Mouse (Mus musculus) lung, embryonic 14.5 days (tissue): ENCODE measurements around the gene Runx1. TPM values are rescaled to one million over a fixed set of nuclear protein-coding genes. Genes with fewer than 3 reads are reported as not detected.

Source experiments
- ATAC-seq: fragments of 200-750 bp; cut with Nextera tagmentation; 2 replicates; pipeline ENCODE4 v1.8.0; 2017; ENCODE audit warnings: mild to moderate bottlenecking, moderate TSS enrichment, moderate library complexity; ENCODE audit not compliant: insufficient read depth
- DNase-seq: peaks from one replicate; pipeline ENCODE4 v3.0.0-alpha.2; 2015
- H3K27ac ChIP-seq: fragments of 300-500 bp; sonication (generic); 2 replicates; pipeline ENCODE4 v1.5.1; 2014; ENCODE audit warnings: low read depth, mild to moderate bottlenecking, moderate library complexity
- H3K27me3 ChIP-seq: fragments of 300-500 bp; sonication (generic); 2 replicates; pipeline ENCODE4 v1.6.1; 2014; ENCODE audit warnings: low read length, control low read depth; ENCODE audit not compliant: insufficient read depth
- H3K36me3 ChIP-seq: fragments of 300-500 bp; sonication (generic); 2 replicates; pipeline ENCODE4 v1.6.1; 2014; ENCODE audit warnings: control low read depth; ENCODE audit not compliant: insufficient read depth
- H3K4me1 ChIP-seq: fragments of 300-500 bp; sonication (generic); 2 replicates; pipeline ENCODE4 v1.6.1; 2014; ENCODE audit warnings: antibody characterized with exemption, control low read depth; ENCODE audit not compliant: insufficient read depth
- H3K4me2 ChIP-seq: fragments of 300-500 bp; sonication (generic); 2 replicates; pipeline ENCODE4 v1.6.1; 2014; ENCODE audit warnings: mild to moderate bottlenecking
- H3K4me3 ChIP-seq: fragments of 300-500 bp; sonication (generic); 2 replicates; pipeline ENCODE4 v1.5.1; 2014; ENCODE audit warnings: low read depth, low read length
- H3K9ac ChIP-seq: fragments of 300-500 bp; sonication (generic); 2 replicates; pipeline ENCODE4 v1.6.1; 2014
- H3K9me3 ChIP-seq: fragments of 300-500 bp; sonication (generic); 2 replicates; pipeline ENCODE4 v1.6.1; 2016; ENCODE audit warnings: low read depth, low read length, control low read depth
- CTCF ChIP-seq: IDR thresholded peaks from 2 replicates; pipeline ENCODE4 v1.5.1; 2016; ENCODE audit warnings: antibody characterized with exemption, low read depth
- WGBS: fragments of 180-500 bp; shearing (Covaris S2); extraction: QIAGEN DNeasy Blood & Tissue Kit; methylation state at CpG from one replicate; pipeline ENCODE4 v1.1.7; 2014; 5-methylcytosine and 5-hydroxymethylcytosine counted together
- polyA plus RNA-seq: library from polyadenylated mRNA; unstranded; fragments of >200 nt; fragmentation: Nextera tagmentation; extraction: Ambion mirVana; gene quantifications from 2 replicates; pipeline ENCODE4 v1.2.1, GENCODE M21; 2014

Runx1 gene
- polyA plus RNA-seq, 1 experiment from 2014 or later: 10.8 TPM

DNA sequence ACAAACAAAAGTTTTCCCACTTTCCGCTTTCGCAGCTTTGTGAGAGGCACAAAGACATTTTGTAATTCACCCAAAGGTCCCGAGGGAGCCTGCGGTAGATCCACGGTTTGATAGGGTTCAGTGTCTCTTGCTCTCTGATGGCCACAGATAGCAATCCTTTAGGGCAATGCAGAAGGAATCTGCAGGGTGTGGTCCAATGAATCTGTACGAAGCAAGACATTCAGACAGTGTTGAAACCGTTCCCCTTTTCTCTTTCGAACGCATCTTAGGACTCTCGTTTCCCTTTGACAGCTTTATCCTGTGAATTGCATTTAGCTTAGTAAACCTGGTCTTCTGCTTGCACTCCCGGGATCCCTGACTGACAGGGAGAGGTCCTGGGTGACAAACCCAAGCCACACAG lies 228.3 kb downstream of the Runx1 start:
- DNase-seq (no peak), ATAC-seq (no peak)
- H3K9me3 ChIP-seq: no peaks in the 10 kb centered on the region
- no peak for TF ChIP-seq CTCF
- no peaks in the 10 kb centered on the region for H3K4me1 ChIP-seq
- no peaks in the 10 kb centered on the region for H3K36me3 ChIP-seq
- H3K9ac ChIP-seq: no peak overlapping the region
- no peak overlapping the region for H3K4me3 ChIP-seq
- no peak overlapping the region for H3K27ac ChIP-seq
- no peak overlapping the region for H3K4me2 ChIP-seq
- WGBS: 72% methylated on average over 11 of the region's 11 CpGs
- H3K27me3 ChIP-seq: no peaks in the 10 kb centered on the region

DNA sequence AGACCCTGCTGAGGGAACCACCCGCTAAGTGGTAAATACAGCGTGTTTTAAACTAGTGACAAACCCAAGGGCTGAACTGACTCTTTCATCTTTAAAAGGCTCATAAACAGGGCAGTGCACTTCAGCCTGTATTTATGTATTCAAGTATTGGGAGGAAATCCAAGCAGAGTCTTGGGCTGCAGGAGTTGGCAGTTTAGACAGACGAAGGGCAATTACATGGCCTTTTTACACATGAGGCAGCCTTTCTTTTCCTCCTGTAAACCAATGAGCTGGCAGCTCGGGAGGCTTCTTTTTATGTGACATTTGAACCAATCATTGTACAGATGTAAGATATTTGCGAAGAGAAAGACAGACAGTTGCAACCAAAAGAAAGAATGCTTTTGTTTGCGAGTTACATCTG lies 233.7 kb downstream of the Runx1 start:
- no peak overlapping the region for H3K4me2 ChIP-seq
- no peak overlapping the region for H3K27ac ChIP-seq
- H3K4me3 ChIP-seq: no peak overlapping the region
- peak; percentile 64 for DNase-seq
- no peaks in the 10 kb centered on the region for H3K4me1 ChIP-seq
- no peaks in the 10 kb centered on the region for H3K9me3 ChIP-seq
- 36% methylated on average over 6 of the region's 6 CpGs for WGBS
- no peak for TF ChIP-seq CTCF
- H3K36me3 ChIP-seq: no peaks in the 10 kb centered on the region
- peak; percentile 68; the same call in 1 of the 2 replicates for ATAC-seq
- no peak overlapping the region for H3K9ac ChIP-seq
- no peaks in the 10 kb centered on the region for H3K27me3 ChIP-seq

DNA sequence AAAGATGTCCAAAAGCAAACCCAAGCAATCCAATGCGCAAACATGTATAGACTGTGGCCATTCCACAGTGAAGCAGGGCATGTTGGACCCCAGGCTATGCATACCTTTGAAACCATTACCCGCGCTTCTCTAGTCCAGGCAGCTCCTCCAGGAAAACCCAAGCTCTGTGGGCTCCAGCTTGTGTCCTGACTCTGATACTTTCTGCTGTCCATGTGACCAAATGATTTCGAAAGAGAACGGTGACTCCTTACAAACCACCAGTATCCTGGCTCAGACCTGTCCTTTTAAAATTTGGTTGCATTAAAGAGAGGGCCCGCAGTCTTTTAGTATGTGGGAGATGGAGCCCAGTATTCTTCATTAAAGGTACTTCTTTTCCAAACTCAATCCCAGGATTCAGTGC lies 234.2 kb downstream of the Runx1 start:
- Histone ChIP-seq H3K27me3 (no peaks in the 10 kb centered on the region), H3K36me3 (no peaks in the 10 kb centered on the region), H3K4me3 (no peak overlapping the region), H3K27ac (0 out of 2 replicates have a peak overlapping the region, but pooled peaks have one; percentile 28), H3K9me3 (no peaks in the 10 kb centered on the region), H3K4me2 (no peak overlapping the region), H3K4me1 (no peaks in the 10 kb centered on the region), H3K9ac (no peak overlapping the region)
- ATAC-seq (no peak), DNase-seq (no peak)
- WGBS: 80% methylated on average over 6 of the region's 6 CpGs
- TF ChIP-seq CTCF: no peak

DNA sequence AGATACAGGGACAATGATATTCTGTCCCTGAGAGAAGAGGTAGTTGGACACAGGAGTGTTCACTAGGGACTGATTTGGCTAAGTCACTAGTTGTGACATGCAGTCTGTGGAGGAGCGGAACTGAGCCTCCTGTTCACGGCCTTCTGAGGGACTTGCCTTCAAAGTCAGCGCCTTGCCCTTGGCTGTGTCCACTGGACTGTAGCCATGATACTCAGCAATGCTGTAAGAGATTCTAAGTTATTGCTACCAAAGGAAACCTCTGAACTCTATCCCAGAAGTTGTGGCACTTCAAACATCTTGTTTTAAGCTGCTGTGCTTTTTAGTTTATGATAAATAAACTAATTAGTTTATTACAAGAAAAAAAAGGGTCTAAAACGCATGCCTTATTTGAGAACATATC lies 238.1 kb downstream of the Runx1 start:
- WGBS: 80% methylated on average over 4 of the region's 4 CpGs
- Histone ChIP-seq H3K9me3 (no peaks in the 10 kb centered on the region), H3K27me3 (no peaks in the 10 kb centered on the region), H3K4me1 (no peaks in the 10 kb centered on the region), H3K27ac (no peak overlapping the region), H3K4me2 (no peak overlapping the region), H3K9ac (no peak overlapping the region), H3K4me3 (no peak overlapping the region), H3K36me3 (no peaks in the 10 kb centered on the region)
- ATAC-seq (no peak), DNase-seq (peak; percentile 35)
- no peak for TF ChIP-seq CTCF

DNA sequence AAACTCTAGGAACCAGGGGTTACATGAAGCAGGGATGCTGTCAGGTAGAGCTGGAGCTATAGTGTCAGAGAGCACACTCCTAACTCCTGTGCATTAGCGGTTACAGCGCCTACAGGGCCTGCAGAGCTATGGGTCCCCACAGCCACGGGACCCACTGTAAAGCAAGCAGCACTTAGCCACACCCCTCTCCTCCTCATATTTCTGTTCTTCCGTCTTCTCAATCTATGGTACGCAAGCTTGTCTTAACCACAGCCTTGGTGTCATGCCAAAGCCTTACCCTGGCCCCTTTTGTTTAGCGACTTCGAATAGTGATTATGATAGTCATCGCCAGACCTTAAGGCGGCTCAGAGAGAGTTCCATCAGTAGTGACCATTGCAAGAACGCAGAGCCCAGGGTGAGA lies 244.2 kb downstream of the Runx1 start:
- no peak overlapping the region for H3K9ac ChIP-seq
- H3K27me3 ChIP-seq: no peaks in the 10 kb centered on the region
- no peak overlapping the region for H3K4me3 ChIP-seq
- ATAC-seq (peak; percentile 62), DNase-seq (peak; percentile 77)
- no peaks in the 10 kb centered on the region for H3K36me3 ChIP-seq
- no peaks in the 10 kb centered on the region for H3K9me3 ChIP-seq
- peak overlapping the region; percentile 35 for H3K4me2 ChIP-seq
- H3K27ac ChIP-seq: no peak overlapping the region
- TF ChIP-seq CTCF: no peak
- H3K4me1 ChIP-seq: peaks cover 9% of the 10 kb centered on the region
- WGBS: 48% methylated on average over 10 of the region's 10 CpGs

DNA sequence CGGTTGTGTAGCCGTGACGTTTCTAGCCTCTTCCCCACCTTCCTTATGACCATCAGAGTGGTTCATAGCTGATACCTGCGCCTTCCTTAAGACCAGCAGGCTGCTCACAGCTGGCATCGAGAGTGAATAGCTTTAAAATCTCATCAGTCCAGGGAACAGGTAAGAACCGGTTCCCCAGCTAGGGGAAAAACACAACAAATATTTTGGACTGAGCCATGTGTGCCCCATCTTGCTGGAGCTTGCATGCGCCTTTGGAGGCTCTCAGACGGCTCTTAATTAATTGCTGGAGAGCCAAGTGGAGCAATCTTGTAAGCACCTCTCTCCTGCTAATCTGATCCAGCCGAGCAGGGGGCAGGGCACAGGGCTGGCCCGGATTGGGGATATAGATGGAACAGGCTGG lies 245.0 kb downstream of the Runx1 start:
- ATAC-seq: no peak
- 77% methylated on average over 10 of the region's 10 CpGs for WGBS
- Histone ChIP-seq H3K9ac (no peak overlapping the region), H3K4me1 (peaks cover 9% of the 10 kb centered on the region), H3K4me3 (no peak overlapping the region), H3K27me3 (no peaks in the 10 kb centered on the region), H3K36me3 (no peaks in the 10 kb centered on the region), H3K27ac (no peak overlapping the region), H3K9me3 (no peaks in the 10 kb centered on the region), H3K4me2 (no peak overlapping the region)
- TF ChIP-seq CTCF: no peak
- no peak for DNase-seq

DNA sequence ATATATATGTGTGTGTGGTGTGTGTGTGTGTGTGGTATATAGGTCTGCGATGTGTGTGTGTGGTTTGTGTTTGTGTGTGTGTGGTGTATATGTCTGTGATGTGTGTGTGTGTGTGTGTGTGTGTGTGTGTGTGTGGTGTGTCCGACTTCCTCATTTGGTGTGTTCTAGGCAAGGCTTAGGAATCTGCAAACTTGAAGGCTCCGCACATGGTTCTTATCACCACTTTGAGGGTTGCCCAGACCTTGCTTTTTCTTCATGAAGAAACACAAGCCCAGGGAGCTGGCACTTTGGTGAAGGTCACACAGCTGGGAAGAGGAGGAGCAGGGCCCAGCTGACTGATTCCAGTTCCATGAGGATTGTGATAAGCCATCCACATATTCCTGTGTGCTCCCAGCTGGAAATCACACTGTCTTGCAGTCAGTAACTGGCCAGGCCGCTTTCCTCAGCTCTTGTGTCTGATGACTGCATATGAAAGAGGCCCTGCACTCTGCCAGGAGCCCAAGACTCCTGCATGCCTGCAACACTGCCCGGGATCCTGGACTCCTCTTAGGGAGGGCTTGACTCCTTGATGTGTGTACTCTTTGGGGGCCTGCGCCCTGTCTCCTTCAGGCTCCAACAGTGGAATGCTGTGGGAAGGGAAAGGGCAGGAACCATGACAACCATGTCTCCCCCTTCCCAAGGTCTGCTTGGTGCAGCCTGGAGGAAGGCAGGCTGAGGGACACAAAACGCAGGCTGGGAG lies 246.9 kb downstream of the Runx1 start:
- Histone ChIP-seq H3K36me3 (no peaks in the 10 kb centered on the region), H3K9me3 (no peaks in the 10 kb centered on the region), H3K4me3 (no peak overlapping the region), H3K4me2 (no peak overlapping the region), H3K9ac (no peak overlapping the region), H3K4me1 (peaks cover 9% of the 10 kb centered on the region), H3K27ac (peak overlapping the region; percentile 47), H3K27me3 (no peaks in the 10 kb centered on the region)
- DNase-seq (peak; percentile 47), ATAC-seq (peak; percentile 65; the same call in 1 of the 2 replicates)
- 57% methylated on average over 7 of the region's 7 CpGs for WGBS
- TF ChIP-seq CTCF: no peak
